Mouse (Mus musculus) lung, adult 2 months (tissue): Measurements from ENCODE around the gene Tank.

Experiments used
- CTCF ChIP-seq: fragments of 200-500 bp; IDR thresholded peaks from 2 replicates; pipeline ENCODE4 v1.5.1; 2011; ENCODE audit warnings: mild to moderate bottlenecking, low read length, control low read depth; ENCODE audit not compliant: insufficient read depth
- POLR2A ChIP-seq: fragments of 200-500 bp; IDR thresholded peaks from 2 replicates; pipeline ENCODE4 v1.6.1; 2011; ENCODE audit warnings: low read depth, mild to moderate bottlenecking, control low read depth, low read length, borderline replicate concordance; ENCODE audit errors: extremely low read depth

DNA sequence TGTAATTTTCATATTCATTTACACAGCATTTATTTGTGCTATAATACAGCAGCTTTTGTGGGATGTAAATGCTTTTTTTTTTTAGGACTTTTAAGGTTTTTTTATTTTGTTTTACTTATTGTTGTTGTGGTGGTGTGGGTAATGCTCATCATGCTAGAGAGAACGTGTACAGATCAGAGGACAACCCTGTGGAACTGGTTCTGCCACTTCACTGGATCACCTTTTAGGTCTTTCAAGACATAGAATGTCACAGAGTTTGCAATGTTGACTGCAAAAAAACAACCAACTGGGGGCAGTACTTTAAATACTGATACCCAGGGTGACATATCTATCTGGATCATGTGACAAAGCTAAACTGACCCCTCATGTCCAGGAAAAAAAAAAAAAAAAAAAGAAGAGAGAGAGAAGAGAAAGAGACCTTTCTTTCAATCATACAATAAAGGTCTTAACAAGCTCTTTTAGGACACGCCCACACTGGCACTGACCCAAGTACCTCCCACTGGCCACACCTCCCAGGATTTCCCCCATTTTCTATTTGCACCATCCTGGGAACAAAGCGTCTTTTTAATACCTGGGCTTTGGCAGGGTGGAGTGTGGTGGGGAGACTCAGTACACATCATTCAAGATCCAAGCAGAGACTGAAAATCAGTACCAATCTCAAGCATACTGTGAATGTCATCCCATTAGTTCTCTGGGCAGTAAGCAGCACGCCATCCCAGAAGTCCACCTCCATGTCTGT lies 11.2 kb upstream of the Tank start:
- TF ChIP-seq CTCF (no peak), POLR2A (no peak)
